Mouse (Mus musculus): ENCODE measurements at regions not wholly inside any gene's neighbourhood (a gene's known extent, or its start where the extent isn't known, plus 50 kb on each side); places are given as distances from the start of the nearest gene placed in this dataset.

DNA sequence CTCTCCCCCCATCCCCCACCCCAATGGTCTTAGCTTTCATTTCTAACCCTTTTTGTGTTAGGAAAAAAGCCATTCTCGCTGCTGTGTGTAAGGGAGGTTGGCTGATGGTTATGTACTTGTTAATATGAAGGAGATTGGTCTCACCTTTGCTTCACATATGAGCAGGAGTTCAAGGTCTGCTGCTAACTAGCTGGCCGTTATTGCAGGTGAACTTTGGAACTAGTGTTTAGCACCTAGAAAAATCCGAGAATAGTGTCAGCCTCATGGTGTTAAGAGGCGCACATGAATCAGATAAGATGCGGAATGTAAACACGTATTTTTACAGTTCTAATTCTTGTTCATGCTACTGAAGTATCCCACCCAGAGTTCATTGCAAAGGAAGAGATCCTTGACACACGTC lies 103.2 kb downstream of the Dyrk2 start:
- DNase-seq: no peak

DNA sequence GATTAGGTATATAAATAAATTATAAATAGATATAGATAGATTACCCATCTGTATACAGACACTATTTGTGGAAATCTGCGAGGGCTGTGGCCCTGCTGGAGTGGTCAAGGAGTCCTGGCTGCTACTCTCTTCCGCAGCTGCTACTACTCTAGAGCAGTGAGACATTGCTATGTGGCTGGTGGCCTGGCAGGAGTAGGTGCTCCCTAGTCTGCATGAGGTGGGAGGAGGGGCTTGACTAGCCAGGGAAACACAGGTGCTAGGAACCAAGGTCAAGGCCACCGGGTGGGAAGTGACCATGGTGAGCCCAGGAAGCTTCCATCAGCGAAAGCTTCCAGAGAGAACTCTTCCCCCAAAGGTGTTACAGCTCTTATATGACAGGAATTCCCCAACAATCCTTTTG lies 100.3 kb downstream of the Dyrk2 start:
- no peak for DNase-seq

DNA sequence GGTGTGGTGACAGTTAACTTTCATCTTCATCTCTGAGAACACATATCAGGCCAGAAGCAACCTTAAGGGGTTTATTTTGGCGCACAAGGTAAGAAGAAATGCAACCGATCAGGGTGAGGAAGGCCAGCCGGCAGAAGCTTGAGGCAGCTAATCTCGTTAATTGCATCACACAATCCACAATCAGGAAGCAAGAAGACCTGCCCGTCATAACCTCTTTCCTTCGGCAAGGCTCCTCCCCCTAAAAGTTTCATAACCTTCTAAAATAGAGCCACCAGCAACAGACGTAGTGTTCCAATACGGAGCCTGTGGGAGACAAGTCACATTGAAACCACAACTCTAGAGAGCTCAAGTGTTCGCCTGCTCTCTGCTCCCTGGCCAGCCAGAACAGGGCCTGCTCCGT lies 91.4 kb downstream of the Dyrk2 start:
- DNase-seq: no peak

GRCm38 (mm10) chr10:118780831-118781569 lies 89.0 kb downstream of the Dyrk2 start:
- DNase-seq: no peak

GRCm38 (mm10) chr10:118781811-118782232 lies 88.2 kb downstream of the Dyrk2 start:
- no peak for DNase-seq

- DNase-seq: no peak
Measured at GRCm38 (mm10) chr10:118782646-118783045, 87.4 kb downstream of the Dyrk2 start.

- no peak for DNase-seq
Measured at GRCm38 (mm10) chr10:118787280-118787690, 82.7 kb downstream of the Dyrk2 start.

DNA sequence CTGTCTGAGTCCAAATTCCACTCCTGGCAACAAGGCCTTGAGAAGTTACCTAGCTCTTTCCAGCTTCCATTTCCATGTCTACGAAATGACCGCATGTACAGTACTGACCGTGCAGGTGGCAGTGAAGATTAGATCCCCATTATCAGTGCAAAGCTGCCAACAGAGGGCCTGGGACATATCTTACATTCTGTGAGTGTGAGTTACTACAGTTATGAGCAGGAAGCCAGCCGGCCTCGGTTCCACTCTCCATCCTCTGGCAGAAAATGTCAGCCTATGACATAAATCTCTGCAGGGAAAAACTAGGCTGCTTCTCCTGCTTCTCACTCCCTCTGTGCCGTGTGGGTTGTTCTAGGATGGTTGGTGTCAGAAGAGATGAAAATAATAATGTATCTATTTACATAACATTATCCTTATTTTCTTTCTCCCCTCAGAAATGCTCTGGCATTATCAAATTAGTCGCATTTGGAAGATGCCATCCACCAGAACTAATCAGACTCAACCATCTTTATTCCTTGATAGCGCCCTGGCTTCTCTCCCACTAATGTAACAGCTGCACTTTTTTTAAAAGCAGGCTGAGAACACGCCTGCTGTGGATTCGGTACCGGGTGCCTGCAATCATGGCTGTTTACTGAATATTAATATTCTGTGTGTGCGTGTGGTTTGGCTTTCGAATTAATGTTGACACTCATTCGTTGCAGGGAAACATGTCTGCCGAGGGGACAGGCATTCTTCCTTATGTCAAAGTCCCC lies 77.5 kb downstream of the Dyrk2 start:
- no peak for DNase-seq

GRCm38 (mm10) chr10:118793794-118794193 lies 76.2 kb downstream of the Dyrk2 start:
- DNase-seq: no peak

DNA sequence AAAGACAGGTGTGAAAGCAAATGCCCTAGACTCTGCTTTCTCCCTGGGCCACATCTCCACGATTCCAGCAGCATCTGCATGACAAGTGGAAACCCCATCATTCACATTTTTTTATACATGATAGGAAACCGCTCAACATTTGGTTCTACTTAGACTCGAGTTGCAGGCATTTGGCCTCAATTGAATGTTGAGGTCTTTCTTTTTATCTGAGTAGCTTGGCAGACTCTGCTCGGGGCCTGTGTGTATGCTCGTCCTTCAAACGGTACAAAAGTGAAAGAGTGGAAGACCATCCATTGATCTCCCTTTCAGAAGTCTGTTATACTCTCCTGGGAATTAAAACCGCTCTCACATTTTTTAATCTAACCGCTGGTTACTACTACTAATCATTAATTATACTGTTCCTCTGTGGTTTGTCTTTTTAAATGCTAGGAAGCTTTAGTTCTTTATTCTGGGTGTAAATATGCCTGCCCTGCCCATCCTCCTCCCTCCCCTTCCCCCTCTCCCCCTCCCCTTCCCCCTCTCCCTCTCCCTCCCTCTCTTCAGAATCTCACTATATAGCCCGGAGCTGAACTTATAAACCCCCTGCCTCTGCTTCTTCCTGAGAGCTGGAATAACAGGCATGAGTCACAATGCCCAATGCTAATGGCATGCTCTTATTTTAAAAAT lies 75.5 kb downstream of the Dyrk2 start:
- DNase-seq: no peak

- DNase-seq: no peak
Measured at GRCm38 (mm10) chr10:118795061-118795407, 75.0 kb downstream of the Dyrk2 start.

DNA sequence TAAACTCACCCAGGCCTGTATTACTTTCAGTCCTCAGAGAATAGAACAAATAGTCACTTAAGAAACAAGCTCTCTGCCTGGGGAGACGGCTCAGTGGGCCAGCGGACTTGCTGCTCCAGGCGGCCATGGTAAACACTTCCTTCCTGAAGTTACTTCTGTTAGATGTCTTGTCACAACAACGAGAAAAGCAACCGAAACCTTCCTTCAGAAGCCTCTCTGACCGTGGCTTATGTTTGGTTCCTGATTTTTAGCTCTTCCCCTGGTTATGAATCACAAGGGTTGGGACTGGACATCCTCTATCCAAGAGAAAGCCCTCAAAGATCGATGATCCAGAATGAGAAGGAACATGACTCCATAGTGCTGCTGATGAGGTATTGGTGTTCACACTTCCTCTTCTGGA lies 73.5 kb downstream of the Dyrk2 start:
- no peak for DNase-seq

- DNase-seq: no peak
Measured at GRCm38 (mm10) chr10:118797256-118797655, 72.8 kb downstream of the Dyrk2 start.

DNA sequence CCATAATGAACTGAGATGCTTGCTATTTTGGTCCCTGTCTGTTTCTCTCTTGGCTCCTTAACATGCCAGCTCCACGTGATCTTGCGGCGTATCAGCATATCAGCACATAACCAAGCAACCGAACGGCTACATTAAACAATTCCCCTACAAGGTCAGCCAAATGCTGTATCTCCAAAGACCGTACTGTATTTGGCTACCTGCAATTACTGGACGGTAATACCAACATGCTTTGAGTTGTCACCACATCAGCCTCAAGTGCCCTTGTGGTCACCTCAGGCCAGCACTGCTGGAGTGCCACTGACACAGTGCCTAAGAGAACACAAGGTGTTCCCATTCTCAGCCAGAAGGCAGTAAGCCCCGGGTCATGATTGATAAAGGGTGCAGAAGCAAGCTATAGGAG lies 70.2 kb downstream of the Dyrk2 start:
- no peak for DNase-seq

GRCm38 (mm10) chr10:118803922-118804557 lies 66.0 kb downstream of the Dyrk2 start:
- DNase-seq: no peak

- no peak for DNase-seq
Measured at GRCm38 (mm10) chr10:118804574-118804973, 65.4 kb downstream of the Dyrk2 start.
